Mouse (Mus musculus): Measurements from ENCODE around the gene Pou2f3.

The Pou2f3 gene

GRCm38 (mm10) chr9:43074611-43075010 is 135.6 kb downstream of the Pou2f3 start:
- DNase-seq (ENCODE audit: low spot score): no peak

Measured in urinary bladder, postnatal 10 days (tissue).